Mouse (Mus musculus) forebrain, embryonic 11.5 days (tissue): ENCODE results near the gene Fbxl20. TPM values are rescaled to one million over a fixed set of nuclear protein-coding genes. Genes with fewer than 3 reads are reported as not detected.
"Not testable (repeated sequence)": the region's sequence is repeated elsewhere in the genome, so short reads cannot be mapped to it uniquely, and the experiment has no call there.

Experiments used
- ATAC-seq: fragments of 200-750 bp; cut with Nextera tagmentation; replicated peaks from 2 replicates; pipeline ENCODE4 v1.8.0; 2017; ENCODE audit warnings: moderate TSS enrichment; ENCODE audit not compliant: low FRiP score
- DNase-seq: peaks from one replicate; pipeline ENCODE4 v3.0.0-alpha.2; 2017; ENCODE audit warnings: low spot score
- H3K27ac ChIP-seq: fragments of 300-500 bp; sonication (generic); 2 replicates; pipeline ENCODE4 v1.5.1; 2014; ENCODE audit warnings: low read depth, low read length
- H3K27me3 ChIP-seq: fragments of 300-500 bp; sonication (generic); 2 replicates; pipeline ENCODE4 v1.6.1; 2014; ENCODE audit warnings: mild to moderate bottlenecking, low read length, mixed read lengths; ENCODE audit not compliant: control insufficient read depth, insufficient read depth
- H3K36me3 ChIP-seq: fragments of 300-500 bp; sonication (generic); 2 replicates; pipeline ENCODE4 v1.6.1; 2014; ENCODE audit warnings: mild to moderate bottlenecking, low read length, moderate library complexity, mixed read lengths; ENCODE audit not compliant: control insufficient read depth, insufficient read depth
- H3K4me1 ChIP-seq: fragments of 300-500 bp; sonication (generic); replicated peaks from 2 replicates; pipeline ENCODE4 v1.6.1; 2014; ENCODE audit warnings: low read length, mixed read lengths; ENCODE audit not compliant: control insufficient read depth, insufficient read depth
- H3K4me2 ChIP-seq: fragments of 300-500 bp; sonication (generic); 2 replicates; pipeline ENCODE4 v1.6.1; 2014; ENCODE audit warnings: low read depth, mild to moderate bottlenecking, low read length, moderate library complexity, mixed read lengths; ENCODE audit not compliant: severe bottlenecking
- H3K4me3 ChIP-seq: fragments of 300-500 bp; sonication (generic); 2 replicates; pipeline ENCODE4 v1.5.1; 2014; ENCODE audit warnings: low read depth, low read length
- H3K9ac ChIP-seq: fragments of 300-500 bp; sonication (generic); 2 replicates; pipeline ENCODE4 v1.6.1; 2014; ENCODE audit warnings: low read length
- H3K9me3 ChIP-seq: fragments of 300-500 bp; sonication (generic); 2 replicates; pipeline ENCODE4 v1.6.1; 2016; ENCODE audit warnings: low read length, mixed read lengths; ENCODE audit not compliant: control insufficient read depth
- WGBS: fragments of 180-500 bp; shearing (Covaris S2); extraction: QIAGEN DNeasy Blood & Tissue Kit; methylation state at CpG from one replicate; pipeline ENCODE4 v1.1.7; 2014; 5-methylcytosine and 5-hydroxymethylcytosine counted together
- polyA plus RNA-seq: library from polyadenylated mRNA; unstranded; fragments of >200 nt; fragmentation: Nextera tagmentation; extraction: Ambion mirVana; gene quantifications from 2 replicates; pipeline ENCODE4 v1.2.1, GENCODE M21; 2014

The Fbxl20 gene
- polyA plus RNA-seq = 19.4 and 33.4 TPM in 2 replicates

DNA sequence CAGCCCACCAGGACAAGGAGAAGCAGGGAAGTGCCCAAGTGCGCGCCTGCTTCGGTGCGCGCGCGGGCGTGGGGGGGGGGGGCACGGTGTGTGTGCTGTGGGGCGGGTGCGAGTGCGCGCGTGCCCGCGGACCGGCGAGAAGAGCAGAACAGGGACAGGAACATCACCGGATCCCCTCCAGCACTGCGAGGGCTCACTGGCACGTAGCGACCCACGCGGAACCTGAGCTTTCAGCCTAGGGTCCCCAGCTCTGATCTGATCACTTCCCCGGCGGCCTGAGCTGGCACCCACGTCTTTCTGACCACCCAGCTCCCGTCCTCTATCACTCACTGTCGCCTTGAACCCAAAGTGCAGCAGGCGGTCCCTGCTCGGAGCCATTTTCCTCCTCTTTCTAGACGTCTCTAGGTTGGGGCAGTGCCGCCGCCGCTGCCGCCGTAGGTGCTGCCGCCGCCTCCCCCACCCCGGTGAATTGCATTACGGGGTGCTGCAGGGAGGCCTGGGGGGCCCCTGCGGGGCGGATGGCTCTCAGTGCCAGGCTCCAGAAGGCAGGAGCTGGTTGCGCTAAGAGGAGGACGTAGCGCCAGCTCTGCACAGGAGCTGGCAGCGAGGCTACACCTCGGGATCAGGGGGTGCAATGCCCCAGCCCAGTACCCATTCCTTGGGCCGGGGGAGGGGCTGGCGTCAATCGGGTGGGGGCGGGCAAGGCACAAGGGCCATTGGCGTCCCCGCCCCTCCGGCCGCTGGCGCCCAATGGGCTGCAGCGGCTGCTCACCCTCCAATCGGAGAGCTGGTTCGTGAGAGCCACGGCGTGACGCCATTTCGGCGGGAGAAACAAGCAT lies at the start of gene Fbxl20:
Fbxl20 (minus strand) TSS at position 618 of the 839 bp plus-strand sequence.
- ATAC-seq (peak; percentile 91), DNase-seq (peak; percentile 96)
- H3K4me2 ChIP-seq = peak within 1 kb of the TSS; percentile 97
- H3K36me3 ChIP-seq = no peaks in the 10 kb centered on the region; the same call in 1 of the 2 replicates
- peak within 1 kb of the TSS; percentile 94 for H3K4me3 ChIP-seq
- peak within 1 kb of the TSS; percentile 84 for H3K27ac ChIP-seq
- no peaks in the 10 kb centered on the region for H3K9me3 ChIP-seq
- peak within 1 kb of the TSS; percentile 86 for H3K9ac ChIP-seq
- no peaks in the 10 kb centered on the region for H3K27me3 ChIP-seq
- WGBS = under 1% methylated on average over 44 of the region's 65 CpGs
- peaks cover 5% of the 10 kb centered on the region; the same call in 1 of the 2 replicates for H3K4me1 ChIP-seq

DNA sequence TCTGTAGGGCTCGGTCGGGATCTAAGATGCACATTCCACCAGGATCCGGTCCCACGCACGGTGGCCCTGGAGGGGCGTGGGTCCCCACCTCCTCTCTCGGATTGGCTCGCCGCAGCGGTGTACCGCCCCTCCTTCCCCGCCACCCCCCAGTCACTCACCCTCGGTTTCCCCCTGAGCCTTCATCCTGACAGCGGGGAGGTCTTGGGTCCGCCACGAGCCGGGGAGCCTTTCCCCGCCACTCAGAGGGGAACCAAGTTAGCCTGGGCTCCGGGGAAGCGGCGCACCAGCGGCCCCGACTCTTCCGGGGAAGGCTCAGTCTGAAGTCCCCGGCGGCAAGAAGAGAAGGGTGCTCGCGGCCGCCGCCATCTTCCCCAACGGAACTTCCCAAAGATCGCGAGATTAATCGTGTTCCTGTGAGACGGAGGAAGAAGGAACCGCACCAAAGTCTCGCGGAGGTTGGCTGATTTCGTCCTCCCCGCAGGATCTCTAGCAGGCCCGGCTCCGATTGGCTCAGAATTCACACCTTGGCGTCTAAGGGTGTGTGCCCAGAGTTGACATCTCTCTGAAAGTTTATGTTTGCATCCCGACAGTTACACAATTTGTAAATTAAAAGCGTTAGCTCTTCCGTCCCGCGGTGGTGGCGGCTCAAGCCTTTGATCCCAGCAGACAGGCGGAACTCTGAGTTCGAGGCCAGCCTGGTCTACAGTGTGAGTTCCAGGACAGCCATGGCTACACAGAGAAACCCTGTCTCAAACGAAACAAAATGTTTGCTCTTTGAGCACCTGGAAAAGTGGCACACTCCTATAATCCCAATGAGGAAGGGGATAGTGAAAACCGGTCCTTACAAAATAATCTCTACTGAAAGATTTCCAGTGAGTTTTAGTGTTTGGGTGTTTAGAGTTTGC lies 43.0 kb upstream of the Fbxl20 start, which contains the start of gene Med1:
Med1 (minus strand) TSS at position 393 of the 905 bp plus-strand sequence.
- Histone ChIP-seq H3K4me2 (peak within 1 kb of the TSS; percentile 79), H3K4me3 (peak within 1 kb of the TSS; percentile 92), H3K27me3 (no peaks in the 10 kb centered on the region), H3K27ac (peak within 1 kb of the TSS; percentile 79), H3K9me3 (no peaks in the 10 kb centered on the region), H3K9ac (peak within 1 kb of the TSS; percentile 92), H3K4me1 (peaks cover 5% of the 10 kb centered on the region), H3K36me3 (peaks cover 2% of the 10 kb centered on the region)
- ATAC-seq = peak; percentile 92
- DNase-seq = peak; percentile 95
- under 1% methylated on average over 51 of the region's 53 CpGs for WGBS

DNA sequence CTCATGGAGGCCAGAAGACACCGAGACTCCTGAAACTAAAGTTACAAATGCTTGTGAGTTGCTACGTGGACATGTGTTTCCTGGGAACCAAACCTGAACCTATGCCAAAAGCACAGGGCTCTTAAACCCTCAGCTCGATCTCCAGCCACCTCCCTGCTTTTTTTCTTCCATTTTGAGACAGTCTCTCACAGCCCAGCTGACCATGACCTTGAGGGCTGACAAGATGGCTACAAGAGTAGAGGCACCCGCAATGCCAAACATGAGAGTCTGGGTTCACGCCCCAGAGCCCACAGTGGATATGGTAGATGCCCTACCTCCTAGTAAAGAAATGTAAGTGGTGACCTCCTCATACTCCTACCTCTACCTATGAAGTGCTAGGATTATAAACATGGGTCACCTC lies 40.6 kb upstream of the Fbxl20 start:
- Histone ChIP-seq H3K4me1 (peaks cover 5% of the 10 kb centered on the region), H3K4me2 (no peak overlapping the region), H3K27me3 (no peaks in the 10 kb centered on the region), H3K27ac (no peak overlapping the region), H3K9me3 (no peaks in the 10 kb centered on the region), H3K36me3 (peaks cover 4% of the 10 kb centered on the region), H3K4me3 (no peak overlapping the region), H3K9ac (no peak overlapping the region)
- no peak for DNase-seq
- no peak for ATAC-seq
- 93% methylated on average over 5 of the region's 5 CpGs for WGBS

DNA sequence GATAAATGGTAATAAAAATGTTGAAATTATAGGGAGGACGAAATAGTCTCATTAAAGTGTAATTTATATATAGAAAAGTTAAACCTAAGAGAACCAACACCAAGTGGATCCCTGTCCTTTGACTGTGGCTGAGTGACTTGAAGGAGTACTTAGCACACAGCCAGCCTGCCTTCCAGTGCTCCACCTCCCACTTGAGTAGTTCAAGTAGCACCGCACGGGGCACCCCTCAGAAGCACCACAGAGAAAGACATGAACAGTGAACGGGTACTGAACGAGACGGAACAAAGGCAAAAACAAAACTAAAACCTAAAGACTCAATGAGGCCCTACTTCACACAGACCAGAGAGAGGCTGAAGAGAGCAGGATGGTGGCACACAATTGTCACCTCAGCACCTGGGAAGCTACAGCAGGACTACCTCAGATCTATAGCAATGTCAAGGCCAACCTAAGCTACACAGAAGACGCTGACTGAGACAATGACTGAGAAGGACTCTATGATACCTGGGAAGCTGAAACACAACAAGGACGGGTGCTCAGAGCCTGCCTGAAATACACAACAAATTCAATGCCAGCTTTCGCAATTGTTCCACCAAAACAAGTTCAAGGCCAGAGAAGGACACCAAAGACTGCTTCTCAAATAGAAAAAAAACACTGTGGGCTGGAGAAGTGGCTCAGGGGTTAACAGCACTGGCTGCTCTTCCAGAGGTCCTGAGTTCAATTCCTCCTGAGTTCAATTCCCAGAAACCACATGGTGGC lies 37.6 kb upstream of the Fbxl20 start:
- Histone ChIP-seq H3K4me3 (no peak overlapping the region), H3K4me1 (peaks cover 5% of the 10 kb centered on the region; the same call in 1 of the 2 replicates), H3K36me3 (peaks cover 14% of the 10 kb centered on the region), H3K27me3 (no peaks in the 10 kb centered on the region), H3K27ac (no peak overlapping the region), H3K4me2 (no peak overlapping the region), H3K9me3 (no peaks in the 10 kb centered on the region), H3K9ac (no peak overlapping the region)
- WGBS = 88% methylated on average over 9 of the region's 9 CpGs
- ATAC-seq = no peak
- no peak for DNase-seq

DNA sequence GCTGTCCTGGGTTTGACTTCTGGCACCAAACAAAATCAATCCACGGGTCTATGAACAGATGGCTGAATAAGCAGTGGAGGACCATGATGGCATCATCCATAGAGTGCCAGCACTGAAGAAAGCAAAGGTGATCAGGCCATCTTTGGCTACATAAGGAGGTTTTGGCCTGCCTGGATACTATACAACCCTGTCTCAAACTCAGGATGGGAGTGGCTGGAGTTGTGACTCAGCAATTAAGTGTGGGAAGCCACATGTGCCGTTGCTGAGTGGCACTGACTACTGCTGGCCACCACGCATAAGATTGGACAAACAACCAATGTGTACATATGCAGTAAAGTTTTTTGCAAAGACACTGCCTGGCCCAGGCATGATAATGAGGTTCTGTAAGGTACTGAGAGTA lies 31.9 kb upstream of the Fbxl20 start:
- not testable (repeated sequence) for H3K4me2 ChIP-seq, H3K4me1 ChIP-seq, H3K27me3 ChIP-seq, DNase-seq, H3K9ac ChIP-seq, ATAC-seq, H3K9me3 ChIP-seq, H3K4me3 ChIP-seq, H3K27ac ChIP-seq
- H3K36me3 ChIP-seq = peaks cover 12% of the 10 kb centered on the region
- 94% methylated on average over 3 of the region's 3 CpGs for WGBS

DNA sequence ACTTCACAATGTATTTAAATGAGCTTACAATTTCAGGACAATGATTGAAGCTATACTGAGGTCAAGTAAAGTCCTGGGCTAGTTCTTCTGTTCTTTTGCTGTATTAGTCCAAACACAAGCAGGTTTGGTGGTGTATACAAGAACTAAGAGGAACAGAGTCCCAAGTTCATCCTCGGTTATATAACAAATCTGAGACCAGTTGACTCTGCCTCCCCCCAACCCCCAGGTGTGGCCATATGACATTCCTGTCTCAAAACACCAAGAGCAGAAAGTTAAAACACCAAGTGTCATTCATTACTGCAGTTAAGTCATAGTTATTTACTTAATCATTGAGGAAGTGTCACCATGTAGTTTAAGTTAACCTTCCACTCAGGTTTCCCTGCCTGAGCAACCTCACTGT lies 18.2 kb upstream of the Fbxl20 start:
- Histone ChIP-seq H3K9ac (no peak overlapping the region), H3K4me2 (no peak overlapping the region), H3K4me1 (no peaks in the 10 kb centered on the region), H3K27me3 (no peaks in the 10 kb centered on the region), H3K36me3 (peaks cover 10% of the 10 kb centered on the region; the same call in 1 of the 2 replicates), H3K4me3 (no peak overlapping the region), H3K27ac (no peak overlapping the region), H3K9me3 (no peaks in the 10 kb centered on the region)
- DNase-seq (no peak), ATAC-seq (no peak)
- 86% methylated on average over 1 of the region's 1 CpGs for WGBS

DNA sequence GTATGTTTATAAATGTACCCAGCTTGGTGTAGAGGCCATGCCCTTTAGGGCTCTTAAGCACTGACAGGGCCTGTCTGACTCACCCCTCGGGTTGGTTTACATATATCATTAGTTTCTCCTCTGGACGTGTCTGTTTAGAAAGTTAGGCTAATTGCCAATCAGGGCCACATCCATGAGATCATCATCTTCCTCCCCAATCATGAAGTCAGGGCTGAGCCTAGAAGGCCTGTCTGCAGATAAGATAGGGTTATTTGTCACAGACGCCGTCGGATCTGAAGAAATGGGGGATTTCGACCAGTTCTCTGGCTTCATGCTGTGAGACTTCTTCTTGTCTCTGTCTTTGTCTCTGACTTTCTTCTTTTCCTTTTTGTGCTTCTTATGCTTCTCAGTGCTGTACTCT lies 4.9 kb upstream of the Fbxl20 start:
- 88% methylated on average over 6 of the region's 6 CpGs for WGBS
- DNase-seq (no peak), ATAC-seq (no peak)
- H3K9ac ChIP-seq = no peak overlapping the region
- H3K36me3 ChIP-seq = peaks cover 16% of the 10 kb centered on the region; the same call in 1 of the 2 replicates
- H3K9me3 ChIP-seq = no peaks in the 10 kb centered on the region
- no peak overlapping the region for H3K27ac ChIP-seq
- H3K4me1 ChIP-seq = no peaks in the 10 kb centered on the region
- no peak overlapping the region for H3K4me2 ChIP-seq
- no peak overlapping the region for H3K4me3 ChIP-seq
- no peaks in the 10 kb centered on the region for H3K27me3 ChIP-seq
